Mouse (Mus musculus) megakaryocyte, adult 5-6 weeks (primary cell): ENCODE data around the gene Trip6. TPM values are rescaled to one million over a fixed set of nuclear protein-coding genes. Genes with fewer than 3 reads are reported as not detected.
A peak's percentile ranks its signal among the peaks of the same experiment; 100 is the strongest.

ENCODE experiments used
- ATAC-seq: 2 replicates; pipeline ENCODE4 v1.8.0; 2016; ENCODE audit warnings: mild to moderate bottlenecking, inconsistent platforms; ENCODE audit not compliant: poor library complexity, severe bottlenecking
- total RNA-seq, 2 experiments: library from RNA; stranded (forward) in 1 of 2; stranded (reverse) in 1 of 2; fragments of 153-499, 151-499 nt in 1 of 2; fragments of 221-1000, 200-1000 nt in 1 of 2; gene quantifications; 2 replicates each; pipeline versions ENCODE4 v1.2.3 to v1.2.4; 2015 to 2017

Gene Trip6
- total RNA-seq, 2 experiments from 2014 or later, result 2.1 to 4.1 TPM

GRCm38 (mm10) chr5:137338663-137339289 lies 24.6 kb upstream of the Trip6 start:
- no peak for ATAC-seq

GRCm38 (mm10) chr5:137338256-137338655 lies 24.1 kb upstream of the Trip6 start:
- ATAC-seq, result peak; percentile 43; the same call in 1 of the 2 replicates

GRCm38 (mm10) chr5:137337190-137337589 lies 23.0 kb upstream of the Trip6 start:
- no peak for ATAC-seq

GRCm38 (mm10) chr5:137335066-137335465 lies 20.9 kb upstream of the Trip6 start:
- no peak for ATAC-seq

GRCm38 (mm10) chr5:137334317-137334716 lies 20.1 kb upstream of the Trip6 start:
- no peak for ATAC-seq

- peak; percentile 95 for ATAC-seq
Measured at GRCm38 (mm10) chr5:137333512-137334174, 19.4 kb upstream of the Trip6 start, which contains the start of gene Slc12a9. TSS of gene Slc12a9 (minus strand) at chr5:137333597.

- no peak for ATAC-seq
Measured at GRCm38 (mm10) chr5:137332857-137333511, 18.8 kb upstream of the Trip6 start.

- peak; percentile 41 for ATAC-seq
Measured at GRCm38 (mm10) chr5:137330910-137331309, 16.7 kb upstream of the Trip6 start.

- ATAC-seq, result no peak
Measured at GRCm38 (mm10) chr5:137320996-137321395, 6.8 kb upstream of the Trip6 start.

GRCm38 (mm10) chr5:137318570-137318969 lies 4.4 kb upstream of the Trip6 start:
- no peak for ATAC-seq

GRCm38 (mm10) chr5:137317361-137317760 lies 3.2 kb upstream of the Trip6 start:
- peak; percentile 40; the same call in 1 of the 2 replicates for ATAC-seq

- peak; percentile 57 for ATAC-seq
Measured at GRCm38 (mm10) chr5:137315084-137315903, 1.1 kb upstream of the Trip6 start.

- ATAC-seq, result no peak
Measured at GRCm38 (mm10) chr5:137313466-137314192, 575 bp downstream of the Trip6 start.

GRCm38 (mm10) chr5:137308356-137308755 lies 5.8 kb downstream of the Trip6 start:
- no peak for ATAC-seq

GRCm38 (mm10) chr5:137307071-137307912 lies 6.9 kb downstream of the Trip6 start, which contains the start of gene Srrt:
TSS of gene Srrt (minus strand) at chr5:137307674.
- ATAC-seq, result peak; percentile 87

GRCm38 (mm10) chr5:137306439-137307005 lies 7.7 kb downstream of the Trip6 start:
- ATAC-seq, result 0 out of 2 replicates have a peak, but pooled peaks have one; percentile 5

GRCm38 (mm10) chr5:137305822-137306221 lies 8.4 kb downstream of the Trip6 start:
- no peak for ATAC-seq

GRCm38 (mm10) chr5:137304816-137305215 lies 9.4 kb downstream of the Trip6 start:
- ATAC-seq, result no peak

GRCm38 (mm10) chr5:137304165-137304564 lies 10.0 kb downstream of the Trip6 start:
- ATAC-seq, result no peak
